Mouse (Mus musculus) kidney, adult 2 months (tissue): Measurements from ENCODE around the gene Tmtc1.

Experiments used
- CTCF ChIP-seq: fragments of 200-500 bp; conservative IDR thresholded peaks from 2 replicates; pipeline ENCODE4 v1.5.1; 2011; ENCODE audit warnings: low read depth, mild to moderate bottlenecking, control low read depth, low read length, moderate library complexity, mixed read lengths; ENCODE audit not compliant: insufficient read depth, insufficient read length
- POLR2A ChIP-seq: fragments of 200-500 bp; IDR thresholded peaks from one replicate; pipeline ENCODE4 v1.6.1; 2011; ENCODE audit warnings: low read depth, low read length, control low read depth

DNA sequence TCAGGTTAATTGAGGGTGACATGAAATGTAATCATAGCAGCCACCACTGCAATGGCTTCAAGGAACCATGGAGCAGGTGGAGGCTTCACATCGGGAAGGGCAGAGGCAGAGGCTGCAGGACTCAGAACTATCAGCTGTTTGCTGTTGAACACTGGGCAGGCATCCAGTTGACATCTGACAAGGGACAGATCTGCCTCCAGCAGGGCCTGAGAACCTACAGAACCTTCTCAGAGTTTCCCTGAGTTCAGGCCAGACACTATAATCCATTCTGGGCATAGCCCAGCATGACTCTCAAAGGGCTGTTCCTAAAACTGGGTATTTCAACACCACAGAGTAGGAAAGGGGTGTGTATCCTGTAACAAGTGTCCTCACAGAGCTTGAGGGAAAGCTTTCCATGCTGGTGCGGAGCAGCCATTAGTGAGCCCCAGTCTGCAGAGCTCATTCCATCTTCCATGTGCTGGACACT is 23.8 kb upstream of the Tmtc1 start:
- TF ChIP-seq POLR2A = no peak
- no peak for TF ChIP-seq CTCF
